Comparison of ENCODE assay signal across 21 mouse cellular contexts in genomic region chr2:167333450-167333849, GRCm38 (mm10). TPM values are rescaled to one million over a fixed set of nuclear protein-coding genes. Genes with fewer than 3 reads are reported as not detected.
DNase-seq lines count a peak whose midpoint lies in the region; ATAC-seq lines count a peak whose summit lies in the region.
"Had no signal": no experiment of that assay in that cellular context is flagged by ENCODE, and none has a peak within 500 bp of the region (broad histone marks: within the 10 kb centered on the region; RNA-seq: fewer than 3 reads in every experiment).

No protein-coding gene starts in this region.

- H3K4me1 ChIP-seq in kidney, embryonic 16.5 days (ENCODE audit: insufficient read depth, low read length), result peaks cover 27% of the 10 kb centered on the region
- H3K4me1 ChIP-seq in liver, embryonic 13.5 days (replicated peaks), result peaks cover 73% of the 10 kb centered on the region
- H3K4me1 ChIP-seq in liver, embryonic 12.5 days, result peaks cover 73% of the 10 kb centered on the region

- 67% methylated on average over 6 of the region's 6 CpGs for WGBS in kidney, embryonic 16.5 days
- 78% methylated on average over 6 of the region's 6 CpGs for WGBS in liver, embryonic 13.5 days (ENCODE audit: insufficient replicate concordance)
- WGBS in liver, embryonic 12.5 days (ENCODE audit: insufficient replicate concordance), result 78% methylated on average over 6 of the region's 6 CpGs

- intact Hi-C loops in heart, postnatal 14 days (cut with DNase I), result no loop called here

- H3K9me3 ChIP-seq in kidney, embryonic 16.5 days (ENCODE audit: low read length), result no peaks in the 10 kb centered on the region
- no peaks in the 10 kb centered on the region for H3K9me3 ChIP-seq in liver, embryonic 13.5 days (replicated peaks)
- no peaks in the 10 kb centered on the region for H3K9me3 ChIP-seq in liver, embryonic 12.5 days (replicated peaks)
- H3K9me3 ChIP-seq: embryonic facial prominence, embryonic 10.5 days; forebrain, embryonic 13.5 days; heart, embryonic 15.5 days; hindbrain, embryonic 10.5 days had no signal

- H3K36me3 ChIP-seq in kidney, embryonic 16.5 days (ENCODE audit: insufficient read depth, low read length), result no peaks in the 10 kb centered on the region
- no peaks in the 10 kb centered on the region for H3K36me3 ChIP-seq in liver, embryonic 13.5 days
- no peaks in the 10 kb centered on the region for H3K36me3 ChIP-seq in liver, embryonic 12.5 days
- H3K36me3 ChIP-seq: embryonic facial prominence, embryonic 10.5 days; heart, embryonic 15.5 days; hindbrain, embryonic 10.5 days had no signal

- peak; percentile 44 for DNase-seq in kidney, adult 11 months
- DNase-seq in liver, embryonic 13.5 days, result no peak
- peak; percentile 17 for DNase-seq in lung, postnatal 36 days
- no peak for DNase-seq in lung, postnatal 14 days
- no peak for DNase-seq in heart, postnatal 14 days
- DNase-seq: adrenal gland, adult 8-10 months; adrenal gland, postnatal 36 days; cerebellum, postnatal 10 days; forebrain, postnatal 0 days; gastrocnemius, postnatal 14 days; heart, adult 2 months had no signal

- H3K27ac ChIP-seq in kidney, embryonic 16.5 days (ENCODE audit: low read length), result no peak overlapping the region
- peak overlapping the region; percentile 20; the same call in 1 of the 2 replicates for H3K27ac ChIP-seq in liver, embryonic 13.5 days
- H3K27ac ChIP-seq in liver, embryonic 12.5 days, result no peak overlapping the region
- H3K27ac ChIP-seq: embryonic facial prominence, embryonic 10.5 days; forebrain, embryonic 13.5 days; heart, adult 2 months; heart, embryonic 15.5 days; hindbrain, embryonic 10.5 days had no signal

- no peak overlapping the region for H3K4me3 ChIP-seq in kidney, embryonic 16.5 days (ENCODE audit: low read length)
- no peak overlapping the region for H3K4me3 ChIP-seq in liver, embryonic 13.5 days (replicated peaks)
- no peak overlapping the region for H3K4me3 ChIP-seq in liver, embryonic 12.5 days
- H3K4me3 ChIP-seq: embryonic facial prominence, embryonic 10.5 days; forebrain, embryonic 13.5 days; heart, adult 2 months; heart, embryonic 15.5 days; hindbrain, embryonic 10.5 days had no signal

- H3K27me3 ChIP-seq in kidney, embryonic 16.5 days (ENCODE audit: insufficient read depth, low read length), result no peaks in the 10 kb centered on the region
- H3K27me3 ChIP-seq in liver, embryonic 13.5 days, result no peaks in the 10 kb centered on the region
- no peaks in the 10 kb centered on the region for H3K27me3 ChIP-seq in liver, embryonic 12.5 days (replicated peaks)
- H3K27me3 ChIP-seq: CH12.LX; forebrain, embryonic 13.5 days; heart, embryonic 15.5 days; Patski had no signal

- no peak overlapping the region for H3K4me2 ChIP-seq in kidney, embryonic 16.5 days (replicated peaks; ENCODE audit: low read depth, low read length)
- no peak overlapping the region for H3K4me2 ChIP-seq in liver, embryonic 13.5 days
- H3K4me2 ChIP-seq in liver, embryonic 12.5 days, result no peak overlapping the region
- H3K4me2 ChIP-seq: forebrain, embryonic 13.5 days; heart, embryonic 11.5 days; heart, embryonic 15.5 days had no signal

- H3K9ac ChIP-seq in kidney, embryonic 16.5 days (replicated peaks; ENCODE audit: low read length), result no peak overlapping the region
- H3K9ac ChIP-seq in liver, embryonic 13.5 days, result no peak overlapping the region
- H3K9ac ChIP-seq in liver, embryonic 12.5 days, result no peak overlapping the region
- H3K9ac ChIP-seq: forebrain, embryonic 13.5 days; forebrain, postnatal 0 days; heart, embryonic 15.5 days had no signal

- ATAC-seq in kidney, embryonic 16.5 days (ENCODE audit: low FRiP score, low TSS enrichment), result no peak
- ATAC-seq in liver, embryonic 13.5 days (ENCODE audit: low read depth), result no peak
- no peak for ATAC-seq in liver, embryonic 12.5 days
- ATAC-seq: activated CD4-positive, CD25-positive, alpha-beta regulatory T cell, adult 4 months; forebrain, embryonic 13.5 days; forebrain, postnatal 0 days; Patski had no signal

RNA-seq across cellular contexts. Expression of gene B4galt5, which starts 15.5 kb away (rescaled TPM):
- polyA plus RNA-seq in kidney, embryonic 16.5 days (2015; fragmentation: Nextera tagmentation; extraction: Ambion mirVana), result 8.9 and 9.4 TPM in 2 replicates
- 2.9 and 3.2 TPM in 2 replicates for polyA plus RNA-seq in liver, embryonic 13.5 days (2015; fragmentation: Nextera tagmentation; extraction: Ambion mirVana)
- polyA plus RNA-seq in liver, embryonic 12.5 days (2016; fragmentation: Nextera tagmentation; extraction: Ambion mirVana), result 8.1 and 9.9 TPM in 2 replicates
- 10 to 100 TPM; 18.5 to 19.8 TPM for total RNA-seq in heart, postnatal 14 days (2021)

Comparison
In these comparisons a context has a peak if more than half of its experiments do, and no peak if none do; other contexts are left out.
1. DNase-seq: peak in kidney, adult 11 months (single experiment) and lung, postnatal 36 days (single experiment); none in liver, embryonic 13.5 days (single experiment), lung, postnatal 14 days (single experiment) and heart, postnatal 14 days (0 of 2).